Mouse (Mus musculus): Measurements from ENCODE around the gene Gm2431.

DNA sequence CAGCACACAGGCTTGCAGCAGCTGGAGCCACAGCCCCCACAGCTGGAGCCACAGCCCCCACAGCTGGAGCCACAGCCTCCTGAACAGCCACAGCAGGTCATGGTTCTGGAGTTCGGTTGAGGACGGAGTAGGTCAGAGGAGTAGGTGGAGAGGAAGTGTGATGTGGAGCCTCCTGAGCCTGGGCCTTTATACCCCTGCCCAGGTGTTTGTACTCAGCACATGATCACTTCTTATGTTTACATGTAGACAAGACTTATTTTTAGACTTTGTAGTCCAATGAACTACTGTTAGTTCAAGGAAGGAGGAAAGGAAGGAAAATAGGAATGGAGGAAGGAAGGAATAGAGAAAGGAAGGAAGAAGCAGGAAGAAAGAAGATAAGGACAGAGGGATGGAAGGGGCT lies 17.2 kb downstream of the Gm2431 start, which contains the start of gene Gm40460:
- TF ChIP-seq POLR2AphosphoS2 (IDR thresholded peaks at IDR 0.05; ENCODE audit: insufficient read length, low read depth) (no peak), POLR2A (IDR thresholded peaks at IDR 0.05; ENCODE audit: insufficient read length, low read depth) (no peak)

All from myocyte (in vitro differentiated cells).